Mouse (Mus musculus): Measurements from ENCODE around the gene Gm21992.

GRCm38 (mm10) chr19:4700656-4701055 is 110.8 kb downstream of the Gm21992 start:
- no peak for TF ChIP-seq CTCF (IDR thresholded peaks at IDR 0.05; ENCODE audit: insufficient read depth, low read depth, low read length)
- no peak for TF ChIP-seq POLR2A (IDR thresholded peaks at IDR 0.05; ENCODE audit: insufficient read depth, low read depth, low read length)

All from olfactory bulb, adult 2 months (tissue).